Mouse (Mus musculus) ES-CJ7 (cell line): ENCODE measurements around the gene Ctdnep1.
A peak's percentile ranks its signal among the peaks of the same experiment; 100 is the strongest.
"Not testable (repeated sequence)": the region's sequence is repeated elsewhere in the genome, so short reads cannot be mapped to it uniquely, and the experiment has no call there.

ENCODE experiments used
- DNase-seq: peaks from one replicate; pipeline ENCODE4 v3.0.0; 2011; ENCODE audit warnings: low read depth, low spot score

The Ctdnep1 gene

DNA sequence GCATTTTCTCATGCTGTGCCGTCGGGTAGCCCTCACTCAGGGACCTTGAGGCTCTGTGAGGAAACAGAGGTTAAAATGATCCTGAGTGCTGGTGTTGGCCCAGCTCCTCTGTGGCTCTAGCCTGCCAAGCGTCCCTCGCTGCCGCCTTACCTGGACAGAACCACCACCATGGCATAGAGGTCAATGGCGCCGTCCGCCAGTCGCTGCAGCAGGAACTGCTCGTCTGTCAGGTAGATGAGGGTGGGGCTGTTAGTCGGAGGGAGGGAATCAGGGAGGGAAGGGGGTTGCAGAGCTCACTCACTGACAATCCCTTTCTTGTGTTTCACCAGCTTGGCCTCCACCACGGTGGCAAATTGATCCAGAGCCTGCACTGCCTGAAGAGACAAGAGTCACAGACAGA lies 29.6 kb downstream of the Ctdnep1 start:
- DNase-seq: no peak

DNA sequence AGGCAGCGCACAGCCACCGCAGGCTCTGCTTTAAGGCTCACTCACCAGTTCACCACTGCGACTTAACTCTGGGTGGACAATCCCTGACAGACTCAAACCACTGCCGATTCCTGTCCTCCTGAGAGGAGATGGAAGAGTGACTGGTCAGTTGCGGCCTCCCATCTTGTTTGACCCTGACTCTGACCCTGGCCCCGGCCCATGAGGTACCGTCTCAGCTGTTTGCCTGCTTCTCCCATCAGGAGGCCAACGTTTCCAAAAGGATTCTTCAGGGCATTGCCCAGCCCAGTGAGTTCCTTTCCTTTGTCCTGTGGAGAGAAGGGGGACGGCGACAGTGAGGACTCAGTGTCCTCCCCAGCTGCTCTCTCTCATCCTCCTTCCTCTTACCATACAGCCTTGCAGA lies 30.0 kb downstream of the Ctdnep1 start:
- no peak for DNase-seq

DNA sequence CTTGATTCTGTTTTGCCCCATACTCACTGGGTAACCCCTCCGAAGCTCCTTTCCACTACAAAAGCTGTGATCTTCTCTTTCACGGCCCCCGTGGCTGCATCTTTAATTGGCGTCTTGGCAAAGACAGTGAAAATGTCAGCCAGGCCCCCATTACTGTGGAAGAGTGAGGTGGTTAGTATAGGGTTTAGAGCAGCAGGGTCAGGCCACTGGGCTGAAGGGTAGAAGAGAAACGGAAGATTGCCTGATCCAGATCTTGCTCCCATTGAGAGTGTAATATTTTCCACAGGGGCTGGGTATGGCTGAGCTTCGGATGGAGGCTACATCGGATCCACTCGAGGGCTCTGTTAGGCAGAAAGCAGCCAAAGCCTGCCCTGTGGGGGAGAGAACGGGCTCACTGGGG lies 32.0 kb downstream of the Ctdnep1 start:
- no peak for DNase-seq

DNA sequence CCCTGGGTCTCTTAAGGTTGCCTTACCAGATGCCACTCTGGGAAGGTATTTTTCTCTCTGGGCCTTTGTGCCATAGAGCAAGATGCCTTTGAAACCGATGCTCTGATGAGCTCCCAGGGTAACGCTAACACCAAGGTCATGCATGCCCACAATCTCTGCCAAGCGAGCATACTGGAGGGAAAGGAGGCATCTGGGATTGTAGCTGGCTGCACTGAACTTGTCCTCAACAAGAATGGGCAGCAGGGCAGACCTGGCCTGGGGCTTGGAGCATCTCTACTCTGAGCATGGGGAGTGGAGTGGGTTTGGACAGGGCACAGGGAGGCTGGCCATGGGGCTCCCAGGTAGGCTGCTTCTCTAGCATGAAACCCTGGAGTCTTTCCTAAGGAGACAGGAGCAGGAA lies 32.5 kb downstream of the Ctdnep1 start:
- DNase-seq: no peak

DNA sequence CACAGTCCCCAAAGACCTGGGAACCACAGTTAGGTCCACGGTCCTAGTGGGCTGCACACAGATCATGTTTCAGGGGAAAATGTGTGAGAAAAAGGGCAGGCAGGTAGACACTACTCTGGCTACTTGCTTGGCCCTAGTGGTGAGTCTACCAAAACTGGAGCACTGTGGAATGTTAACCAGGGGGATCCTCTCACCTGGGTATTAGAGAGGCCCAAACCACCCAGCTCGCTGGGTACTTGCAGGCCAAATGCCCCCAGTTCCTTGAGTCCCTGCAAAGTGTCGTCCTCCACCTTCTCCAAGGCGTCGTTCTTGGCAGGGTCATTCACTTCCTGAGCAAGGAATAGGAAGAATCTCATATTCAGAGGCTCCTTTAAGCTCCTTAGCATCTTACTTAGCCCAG lies 33.1 kb downstream of the Ctdnep1 start:
- no peak for DNase-seq

DNA sequence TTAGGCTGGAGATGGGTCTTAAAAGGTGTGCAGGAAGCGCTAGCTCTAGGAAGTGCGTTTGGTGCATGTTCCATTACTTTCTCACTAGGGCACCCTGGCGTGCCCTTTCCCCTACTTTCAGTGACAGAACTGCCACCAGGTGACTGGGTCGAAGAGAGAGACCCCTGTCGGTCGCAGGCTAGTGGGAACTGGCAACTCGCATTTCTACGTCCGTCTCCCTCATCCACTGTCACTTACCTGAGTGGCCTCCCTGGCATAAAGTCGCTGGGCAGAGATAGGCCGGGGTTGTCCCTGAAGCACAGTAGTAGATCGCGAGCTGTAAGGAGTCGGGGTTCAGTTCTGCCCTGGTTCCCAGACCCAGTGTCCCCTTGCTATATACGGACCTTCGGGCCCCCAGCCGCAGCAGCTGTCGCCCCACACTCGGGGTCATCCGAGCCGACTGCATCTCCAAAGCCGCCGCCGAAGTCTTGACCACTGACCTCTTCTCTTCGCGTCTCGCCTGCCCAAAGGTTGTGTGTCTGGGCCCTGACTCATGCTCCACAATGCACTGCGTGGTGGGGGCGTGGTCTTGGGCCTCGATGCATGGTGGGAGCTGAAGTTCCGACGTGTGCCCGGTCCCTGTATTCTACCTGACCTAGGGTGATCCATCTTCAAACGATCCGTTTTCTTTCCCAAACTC lies 34.1 kb downstream of the Ctdnep1 start, which contains the start of gene Acadvl:
Acadvl (minus strand) TSS at position 532 of the 679 bp plus-strand sequence.
- DNase-seq: peak; percentile 84

DNA sequence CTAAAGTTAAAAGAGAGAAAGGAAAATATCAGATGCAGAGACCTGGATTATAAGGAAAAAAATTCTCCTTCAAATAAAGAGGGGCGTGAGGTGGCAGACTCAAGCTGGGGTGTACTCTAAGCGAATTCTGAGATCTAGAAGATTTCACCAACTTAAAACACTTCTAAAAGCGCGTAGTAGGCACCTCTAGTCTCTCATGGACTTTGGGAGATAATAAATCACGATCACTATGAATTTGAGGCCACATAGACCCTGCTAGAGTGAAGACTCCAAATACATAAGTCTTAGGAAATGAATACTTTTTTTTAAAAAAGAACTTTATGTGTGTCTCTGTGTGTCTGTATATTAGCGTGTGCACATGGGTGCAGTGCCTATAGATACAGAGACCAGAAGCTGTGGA lies 34.7 kb downstream of the Ctdnep1 start:
- DNase-seq: no peak

DNA sequence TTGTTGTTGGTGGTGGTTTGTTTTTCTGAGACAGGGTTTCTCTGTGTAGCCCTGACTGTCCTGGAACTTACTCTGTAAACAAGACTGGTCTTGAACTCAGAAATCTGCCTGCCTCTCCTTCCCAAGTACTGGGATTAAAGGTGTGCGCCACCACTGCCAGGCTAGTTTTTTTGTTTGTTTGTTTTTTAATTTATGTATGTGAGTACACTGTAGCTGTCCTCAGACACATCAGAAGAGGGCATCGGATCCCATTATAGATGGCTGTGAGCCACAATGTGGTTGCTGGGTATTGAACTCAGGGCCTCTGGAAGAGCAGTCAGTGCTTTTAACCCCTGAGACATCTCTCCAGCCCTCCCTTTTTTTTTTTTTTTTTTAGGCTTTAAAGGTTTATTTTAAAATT lies 35.2 kb downstream of the Ctdnep1 start:
- not testable (repeated sequence) for DNase-seq

DNA sequence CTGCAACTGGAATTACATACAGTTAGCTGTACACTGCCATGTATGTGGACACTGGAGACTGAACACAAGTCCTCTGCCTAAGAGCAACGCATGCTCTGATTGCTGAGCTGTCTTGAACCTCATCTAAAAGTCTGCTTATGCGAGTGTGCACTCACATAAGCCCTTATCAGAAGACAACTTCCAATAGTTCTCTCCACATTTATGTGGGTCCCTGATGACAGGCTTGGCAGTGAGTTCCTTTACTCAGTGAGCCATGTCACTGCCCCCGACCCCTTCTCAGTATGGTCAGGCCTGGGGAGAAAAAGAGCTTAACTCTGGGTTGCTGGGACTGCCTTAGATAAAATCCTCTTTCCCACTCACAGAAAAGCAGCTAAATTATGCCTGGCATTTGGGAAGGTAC lies 35.7 kb downstream of the Ctdnep1 start, which contains the start of gene Dlg4:
Dlg4 (plus strand) TSS at position 274 of the 400 bp plus-strand sequence.
- DNase-seq: no peak

DNA sequence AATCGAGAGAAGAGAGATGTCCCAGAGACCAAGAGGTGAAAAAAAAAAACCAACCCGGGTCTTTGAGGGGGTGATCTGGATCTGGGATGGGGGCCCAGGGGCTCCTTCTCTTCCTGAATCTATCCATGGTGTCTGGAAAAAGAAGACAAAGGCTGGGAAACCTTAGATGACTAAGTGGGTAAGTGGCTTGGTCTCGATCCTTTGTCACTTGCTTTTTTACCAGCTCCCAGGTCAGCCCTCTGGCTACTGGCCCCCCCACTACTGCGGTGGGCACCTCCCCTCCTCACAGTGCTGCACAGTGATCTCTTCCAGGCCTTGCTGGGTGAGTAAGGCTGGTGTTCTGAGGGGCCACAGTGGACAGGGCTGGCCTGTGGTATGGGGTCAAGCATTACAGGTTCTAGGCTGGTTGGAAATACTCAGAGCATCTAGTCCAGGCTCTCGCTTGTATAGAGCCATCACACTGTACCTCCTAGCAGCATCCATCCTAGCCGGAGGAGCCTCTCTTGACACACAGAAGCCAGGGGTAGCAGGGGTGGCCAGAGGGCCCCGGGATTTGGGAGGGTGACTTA lies 36.3 kb downstream of the Ctdnep1 start:
- no peak for DNase-seq

DNA sequence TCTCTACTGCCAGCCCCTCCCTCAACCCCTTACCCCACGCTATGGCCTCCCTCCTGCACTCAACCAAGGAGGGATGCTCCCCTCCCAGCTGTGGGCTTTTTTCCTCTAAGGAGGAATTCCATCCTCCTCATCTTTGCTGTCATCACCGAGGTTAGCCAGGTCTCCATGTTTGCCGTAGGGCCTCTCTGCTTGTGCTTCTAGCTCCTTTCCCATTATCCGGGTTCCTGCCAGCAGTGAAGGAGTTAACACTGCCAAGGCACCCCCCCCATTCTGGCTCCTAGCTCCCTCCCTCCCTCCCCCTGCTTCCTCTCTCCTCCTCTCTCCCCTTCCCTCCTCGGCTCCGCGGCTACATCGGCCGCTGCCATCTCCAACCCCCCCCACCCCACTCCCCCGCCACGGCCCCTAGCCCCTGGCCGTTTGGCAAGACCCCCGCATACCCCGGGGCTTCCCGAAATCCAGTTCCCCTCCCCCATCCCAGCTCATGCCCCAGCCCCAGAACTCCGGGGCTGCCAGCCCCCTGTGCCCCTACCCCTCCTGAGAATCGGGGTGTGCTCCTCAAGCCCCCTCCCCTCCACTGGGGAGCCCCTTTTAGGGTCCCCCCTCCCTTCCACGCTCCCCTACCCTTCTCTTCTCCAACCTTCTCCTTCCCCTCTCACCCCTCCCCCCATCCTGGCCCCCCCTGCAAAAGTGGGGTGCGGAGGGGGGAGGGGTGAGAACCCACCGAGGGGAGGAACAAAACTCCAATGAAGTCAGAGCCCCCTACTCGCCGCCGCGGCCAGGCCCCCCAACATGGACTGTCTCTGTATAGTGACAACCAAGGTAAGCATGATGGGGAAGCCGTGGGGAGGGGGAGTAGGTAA lies 37.4 kb downstream of the Ctdnep1 start:
- no peak for DNase-seq

DNA sequence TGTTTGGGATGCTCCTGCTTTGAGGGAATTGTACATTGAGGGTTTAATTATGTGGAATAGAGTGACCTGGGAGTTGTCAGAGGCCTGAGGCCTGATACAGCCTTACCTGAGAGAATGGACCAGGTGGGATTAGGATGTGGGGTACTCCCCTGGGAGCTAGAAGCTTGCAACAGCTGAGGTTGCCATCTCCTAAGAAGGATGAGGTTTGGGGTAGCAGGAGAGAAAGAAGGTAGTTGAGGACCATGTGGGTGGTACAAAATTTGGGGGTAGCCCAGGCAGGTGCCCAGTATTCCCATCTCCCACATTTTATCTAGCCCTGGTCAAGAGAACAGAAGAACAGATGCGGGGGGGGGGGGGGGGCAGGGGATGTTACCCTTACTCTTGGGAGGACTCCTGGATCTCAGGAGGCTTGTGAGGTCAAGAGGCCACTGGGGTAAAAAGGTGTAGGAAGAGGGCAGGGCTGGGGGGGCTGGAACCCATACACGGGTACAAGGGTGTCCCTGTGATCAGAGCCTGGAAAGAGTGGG lies 38.6 kb downstream of the Ctdnep1 start:
- DNase-seq: no peak

DNA sequence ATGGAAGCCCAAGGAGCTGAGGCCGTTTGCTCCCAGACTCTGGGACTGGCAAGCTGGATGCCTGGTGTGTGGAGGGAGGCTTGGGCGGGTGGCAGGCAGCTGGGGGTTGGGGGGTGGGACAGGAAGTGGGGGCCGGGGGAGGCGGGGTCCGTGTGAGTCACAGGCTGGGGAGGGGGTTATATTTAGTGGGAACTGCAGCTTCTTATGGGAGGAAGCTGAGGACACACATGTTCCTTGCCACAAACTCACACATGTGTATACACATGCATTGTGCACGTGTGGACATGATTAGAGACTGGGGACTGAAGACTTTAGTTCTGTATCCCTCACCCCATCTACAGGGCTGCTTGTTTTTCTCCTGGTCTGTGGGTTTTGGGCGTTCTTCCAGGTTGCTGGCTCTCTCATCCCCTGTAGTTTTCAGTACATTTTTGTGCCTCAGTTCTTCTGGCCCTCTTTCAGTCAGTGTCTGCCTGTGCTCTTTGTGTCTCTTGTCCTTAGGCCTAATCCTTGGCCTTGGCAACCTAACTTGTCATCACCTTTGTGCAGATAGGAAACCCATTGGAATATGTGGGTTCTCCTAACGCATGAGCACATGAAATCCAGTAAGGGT lies 39.2 kb downstream of the Ctdnep1 start:
- DNase-seq: no peak

DNA sequence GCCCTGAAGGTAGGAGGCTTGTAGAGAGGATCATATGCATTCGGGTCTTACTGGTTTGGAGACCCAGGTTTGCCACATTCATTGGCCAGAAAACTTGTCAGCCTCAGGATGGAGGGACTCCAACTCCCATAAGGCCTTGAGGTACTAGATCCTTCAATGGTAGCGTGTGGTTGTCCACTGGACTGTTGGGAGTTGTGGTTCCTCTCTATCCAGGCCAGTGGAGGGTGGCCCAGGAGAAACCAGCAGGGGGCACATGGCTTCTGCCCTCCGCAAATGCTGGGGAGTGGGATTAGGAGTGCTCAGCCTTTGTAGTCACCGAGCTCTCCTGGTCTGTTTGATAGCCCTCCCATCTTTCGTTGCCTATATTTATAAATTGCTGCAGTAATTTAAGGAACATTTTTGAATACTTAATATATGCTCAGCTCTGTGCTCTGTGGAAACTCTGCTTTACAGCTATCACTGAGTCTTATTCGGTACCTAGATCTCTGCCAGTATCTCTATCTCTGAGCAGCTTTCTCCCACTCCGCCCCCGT lies 39.8 kb downstream of the Ctdnep1 start:
- DNase-seq: peak; percentile 95

DNA sequence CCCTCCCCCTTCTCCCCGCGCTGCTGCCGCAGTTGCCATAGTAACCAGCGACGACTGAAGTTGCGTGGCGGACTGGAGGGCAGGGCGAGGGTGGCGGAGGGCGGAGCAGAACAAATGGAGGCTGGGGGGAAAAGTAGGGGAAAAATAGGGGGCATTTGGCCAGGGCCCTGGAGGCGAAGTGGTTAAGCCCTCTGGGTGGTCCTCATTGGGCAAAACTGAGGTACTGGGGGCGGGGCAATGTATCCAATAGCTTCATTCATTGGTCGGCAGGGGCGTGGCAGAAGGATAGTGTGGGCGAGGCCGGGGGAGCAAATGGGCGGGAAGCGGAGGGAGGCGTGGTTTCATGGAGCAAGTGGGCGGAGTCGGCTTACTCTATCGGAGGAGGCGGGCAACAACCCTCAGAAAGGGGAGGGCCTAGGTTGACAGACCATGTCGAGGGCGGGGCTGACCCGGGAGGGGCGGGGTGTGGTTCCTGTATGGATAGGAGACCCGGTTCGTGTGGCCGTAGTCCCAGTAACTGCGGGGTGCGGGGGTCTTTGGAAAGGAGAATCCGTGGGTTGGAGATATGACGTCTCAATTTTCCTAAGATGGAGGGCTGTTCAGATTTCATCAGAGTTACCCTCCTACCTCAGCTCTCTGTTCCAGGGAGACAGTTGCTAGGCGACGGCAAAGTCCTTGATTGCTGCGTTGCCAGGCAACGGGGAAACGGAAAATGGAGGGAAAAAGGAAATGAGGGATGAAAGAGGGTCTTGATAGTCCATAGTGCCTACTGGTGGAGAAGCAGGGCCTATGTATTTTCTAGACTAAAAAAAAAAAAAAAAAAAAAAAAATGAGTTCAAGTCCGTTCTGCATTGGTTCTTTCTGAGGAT lies 40.5 kb downstream of the Ctdnep1 start:
- peak; percentile 99 for DNase-seq

DNA sequence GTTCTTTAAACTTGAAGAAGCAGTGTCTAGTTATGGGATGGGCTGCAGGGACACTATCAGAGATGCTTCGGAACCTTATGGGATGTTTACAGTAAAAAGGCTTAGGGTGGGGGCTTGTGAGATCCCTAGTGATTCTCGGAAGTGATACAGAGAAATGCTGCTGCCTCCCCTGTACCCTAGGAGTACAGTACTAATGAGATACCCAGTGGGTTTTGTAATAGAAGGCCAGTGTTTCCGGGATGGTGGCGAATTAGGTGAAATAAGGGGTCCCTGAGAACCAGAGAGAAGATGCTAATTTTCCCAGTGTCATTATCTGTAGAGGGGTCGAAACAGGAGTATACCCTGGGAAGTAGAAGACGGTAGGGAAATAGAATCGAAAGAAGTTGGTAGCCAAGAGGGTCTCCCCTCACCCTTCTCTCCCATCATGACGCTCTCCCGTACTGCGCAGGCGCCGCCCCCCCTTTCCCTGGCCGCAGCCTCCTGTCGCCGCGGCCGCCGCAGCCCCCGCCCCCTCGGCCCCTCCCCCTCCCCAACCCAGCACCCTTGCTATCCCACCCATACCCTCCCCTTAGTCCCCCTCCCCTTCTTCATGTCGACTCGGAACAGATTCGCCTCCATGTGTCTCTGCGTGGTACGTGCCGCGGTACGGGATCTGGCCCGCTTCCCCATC lies 42.7 kb downstream of the Ctdnep1 start:
- no peak for DNase-seq

DNA sequence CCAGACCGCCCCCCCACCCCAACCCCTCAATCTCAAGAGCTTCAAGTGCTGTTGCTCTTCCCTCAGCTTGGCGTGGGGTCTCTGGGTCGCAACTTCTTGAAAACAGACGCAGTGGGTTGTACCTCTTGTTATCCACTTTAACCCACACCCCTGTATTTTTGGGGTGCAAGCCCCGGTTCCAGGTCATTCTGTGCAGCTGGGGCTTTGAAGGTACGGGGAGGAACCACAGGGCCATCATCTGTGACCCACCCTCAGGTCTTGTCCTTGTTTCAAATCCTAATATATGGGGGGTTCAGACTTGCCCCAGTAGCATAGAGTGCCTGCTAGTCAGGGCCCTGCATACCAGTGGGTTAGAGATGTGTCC lies 43.2 kb downstream of the Ctdnep1 start:
- DNase-seq: no peak

DNA sequence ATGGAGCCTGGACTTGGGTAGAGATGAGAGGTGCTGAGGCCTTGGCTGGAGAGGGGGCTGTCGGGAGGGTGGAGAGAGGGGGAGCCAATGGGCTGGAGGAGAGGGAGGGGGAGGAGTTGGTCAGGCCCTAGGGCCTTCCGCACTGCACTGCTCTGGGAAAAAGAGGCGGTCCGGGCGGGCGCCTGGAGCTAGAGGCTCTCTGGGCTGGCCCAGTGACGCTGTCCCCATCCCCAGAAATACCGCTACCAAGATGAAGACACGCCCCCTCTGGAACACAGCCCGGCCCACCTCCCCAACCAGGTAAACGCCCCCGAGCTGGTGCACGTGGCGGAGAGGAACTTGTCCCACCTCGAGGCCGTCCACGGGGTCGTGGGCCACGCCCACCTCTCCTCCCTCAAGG lies 45.7 kb downstream of the Ctdnep1 start:
- DNase-seq: peak; percentile 86

DNA sequence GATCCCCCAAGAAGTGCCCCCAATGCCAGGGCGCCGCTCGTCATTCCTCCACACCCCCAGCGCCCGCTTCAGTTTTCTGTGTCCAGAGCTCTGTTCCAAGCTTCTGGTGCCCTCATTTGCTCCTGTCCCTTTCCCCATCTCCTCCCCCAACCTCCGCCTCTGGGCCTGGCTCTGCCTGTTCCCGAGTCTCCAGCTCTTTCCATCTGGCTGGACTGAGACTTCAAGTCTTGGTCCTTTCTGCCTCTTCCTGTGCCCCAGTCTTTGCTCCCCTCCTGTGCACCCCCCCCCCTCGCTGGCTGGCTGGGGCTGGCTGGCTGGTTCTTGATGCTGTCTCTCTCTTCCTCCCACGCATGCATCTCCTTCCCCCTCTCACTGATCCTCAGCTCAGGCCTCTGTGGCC lies 46.4 kb downstream of the Ctdnep1 start:
- no peak for DNase-seq
